Mouse (Mus musculus): ENCODE measurements around the gene Rplp2. TPM values are rescaled to one million over a fixed set of nuclear protein-coding genes. Genes with fewer than 3 reads are reported as not detected.

Rplp2 gene
- polyA plus RNA-seq, 1 experiment from 2014 or later: 1,138 TPM

GRCm38 (mm10) chr7:141459301-141459711, 12.1 kb downstream of the Rplp2 start:
- Histone ChIP-seq H3K4me3 (no peak overlapping the region), H3K27ac (no peak overlapping the region), H3K36me3 (peaks cover 5% of the 10 kb centered on the region; the same call in 1 of the 2 replicates), H3K27me3 (ENCODE audit: low read depth, poor library complexity, severe bottlenecking) (peaks cover 79% of the 10 kb centered on the region), H3K9me3 (replicated peaks) (no peaks in the 10 kb centered on the region), H3K4me1 (peaks cover 62% of the 10 kb centered on the region)
- no peak for DNase-seq (ENCODE audit: low spot score)
- 85% methylated on average over 17 of the region's 17 CpGs for WGBS

- DNase-seq (ENCODE audit: low spot score): no peak
- H3K27me3 ChIP-seq (ENCODE audit: low read depth, poor library complexity, severe bottlenecking): peaks cover 86% of the 10 kb centered on the region
- peaks cover 62% of the 10 kb centered on the region for H3K4me1 ChIP-seq
- no peak overlapping the region for H3K4me3 ChIP-seq
- 0 out of 2 replicates have a peak overlapping the region, but pooled peaks have one; percentile 11 for H3K27ac ChIP-seq
- peaks cover 5% of the 10 kb centered on the region; the same call in 1 of the 2 replicates for H3K36me3 ChIP-seq
- WGBS: 78% methylated on average over 5 of the region's 5 CpGs
- H3K9me3 ChIP-seq (replicated peaks): no peaks in the 10 kb centered on the region
These were observed 12.8 kb downstream of the Rplp2 start for GRCm38 (mm10) chr7:141460001-141460390.

GRCm38 (mm10) chr7:141460391-141461113, 13.4 kb downstream of the Rplp2 start, which contains the start of gene Cracr2b:
TSS of gene Cracr2b (plus strand) at chr7:141461094.
- Histone ChIP-seq H3K4me1 (peaks cover 62% of the 10 kb centered on the region), H3K27me3 (ENCODE audit: low read depth, poor library complexity, severe bottlenecking) (peaks cover 91% of the 10 kb centered on the region), H3K4me3 (peak within 1 kb of the TSS; percentile 59), H3K9me3 (replicated peaks) (no peaks in the 10 kb centered on the region), H3K36me3 (peaks cover 5% of the 10 kb centered on the region; the same call in 1 of the 2 replicates), H3K27ac (peak within 1 kb of the TSS; percentile 68)
- no peak for DNase-seq (ENCODE audit: low spot score)
- 75% methylated on average over 15 of the region's 15 CpGs for WGBS

- peaks cover 5% of the 10 kb centered on the region; the same call in 1 of the 2 replicates for H3K36me3 ChIP-seq
- peak overlapping the region; percentile 59 for H3K4me3 ChIP-seq
- H3K27me3 ChIP-seq (ENCODE audit: low read depth, poor library complexity, severe bottlenecking): peaks cover 99% of the 10 kb centered on the region
- 2% methylated on average over 59 of the region's 59 CpGs for WGBS
- no peaks in the 10 kb centered on the region for H3K9me3 ChIP-seq (replicated peaks)
- H3K27ac ChIP-seq: peak overlapping the region; percentile 68
- no peak for DNase-seq (ENCODE audit: low spot score)
- peaks cover 60% of the 10 kb centered on the region for H3K4me1 ChIP-seq
These were observed 14.6 kb downstream of the Rplp2 start for GRCm38 (mm10) chr7:141461521-141462332.

- 7% methylated on average over 5 of the region's 5 CpGs for WGBS
- H3K9me3 ChIP-seq (replicated peaks): no peaks in the 10 kb centered on the region
- H3K4me1 ChIP-seq: peaks cover 66% of the 10 kb centered on the region
- H3K4me3 ChIP-seq: peak overlapping the region; percentile 59
- 0 out of 2 replicates have a peak overlapping the region, but pooled peaks have one; percentile 68 for H3K27ac ChIP-seq
- peak; percentile 59 for DNase-seq (ENCODE audit: low spot score)
- H3K27me3 ChIP-seq (ENCODE audit: low read depth, poor library complexity, severe bottlenecking): peaks cover 94% of the 10 kb centered on the region
- H3K36me3 ChIP-seq: peaks cover 5% of the 10 kb centered on the region; the same call in 1 of the 2 replicates
These were observed 15.2 kb downstream of the Rplp2 start for GRCm38 (mm10) chr7:141462333-141462821.

- Histone ChIP-seq H3K4me1 (peaks cover 82% of the 10 kb centered on the region), H3K27ac (peak overlapping the region; percentile 66), H3K27me3 (ENCODE audit: low read depth, poor library complexity, severe bottlenecking) (peaks cover 79% of the 10 kb centered on the region)
These were observed 16.8 kb downstream of the Rplp2 start for GRCm38 (mm10) chr7:141463824-141464602.

GRCm38 (mm10) chr7:141464603-141465201, 17.5 kb downstream of the Rplp2 start:
- H3K36me3 ChIP-seq: peaks cover 7% of the 10 kb centered on the region
- peak overlapping the region; percentile 66 for H3K27ac ChIP-seq
- no peaks in the 10 kb centered on the region for H3K9me3 ChIP-seq (replicated peaks)
- peak; percentile 63 for DNase-seq (ENCODE audit: low spot score)
- peak overlapping the region; percentile 40 for H3K4me3 ChIP-seq
- WGBS: 2% methylated on average over 38 of the region's 38 CpGs
- peaks cover 72% of the 10 kb centered on the region for H3K27me3 ChIP-seq (ENCODE audit: low read depth, poor library complexity, severe bottlenecking)
- H3K4me1 ChIP-seq: peaks cover 86% of the 10 kb centered on the region

More at GRCm38 (mm10) chr7:141463824-141464602, 16.8 kb downstream of the Rplp2 start:
- DNase-seq (ENCODE audit: low spot score): no peak
- Histone ChIP-seq H3K36me3 (peaks cover 5% of the 10 kb centered on the region; the same call in 1 of the 2 replicates), H3K9me3 (replicated peaks) (no peaks in the 10 kb centered on the region), H3K4me3 (peak overlapping the region; percentile 40)
- 22% methylated on average over 12 of the region's 12 CpGs for WGBS

GRCm38 (mm10) chr7:141465388-141466044, 18.3 kb downstream of the Rplp2 start:
- Histone ChIP-seq H3K4me1 (peaks cover 92% of the 10 kb centered on the region), H3K9me3 (replicated peaks) (no peaks in the 10 kb centered on the region), H3K27ac (peak overlapping the region; percentile 66), H3K36me3 (peaks cover 15% of the 10 kb centered on the region), H3K27me3 (ENCODE audit: low read depth, poor library complexity, severe bottlenecking) (peaks cover 64% of the 10 kb centered on the region), H3K4me3 (peak overlapping the region; percentile 40)
- peak; percentile 51 for DNase-seq (ENCODE audit: low spot score)
- WGBS: 30% methylated on average over 10 of the region's 10 CpGs

- H3K9me3 ChIP-seq (replicated peaks): no peaks in the 10 kb centered on the region
- peaks cover 89% of the 10 kb centered on the region for H3K4me1 ChIP-seq
- no peak for DNase-seq (ENCODE audit: low spot score)
- H3K36me3 ChIP-seq: peaks cover 20% of the 10 kb centered on the region
- peak overlapping the region; percentile 66; the same call in 1 of the 2 replicates for H3K27ac ChIP-seq
- 72% methylated on average over 7 of the region's 7 CpGs for WGBS
- H3K4me3 ChIP-seq: peak overlapping the region; percentile 40; the same call in 1 of the 2 replicates
- H3K27me3 ChIP-seq (ENCODE audit: low read depth, poor library complexity, severe bottlenecking): peaks cover 59% of the 10 kb centered on the region
These were observed 18.9 kb downstream of the Rplp2 start for GRCm38 (mm10) chr7:141466045-141466394.

- WGBS: 57% methylated on average over 10 of the region's 10 CpGs
- H3K27ac ChIP-seq: peak overlapping the region; percentile 92
- peaks cover 26% of the 10 kb centered on the region for H3K36me3 ChIP-seq
- peaks cover 84% of the 10 kb centered on the region for H3K4me1 ChIP-seq
- H3K27me3 ChIP-seq (ENCODE audit: low read depth, poor library complexity, severe bottlenecking): peaks cover 52% of the 10 kb centered on the region
- H3K9me3 ChIP-seq (replicated peaks): no peaks in the 10 kb centered on the region
- H3K4me3 ChIP-seq: peak overlapping the region; percentile 81
- DNase-seq (ENCODE audit: low spot score): no peak
These were observed 19.5 kb downstream of the Rplp2 start for GRCm38 (mm10) chr7:141466607-141467148.
